Mouse (Mus musculus): Measurements from ENCODE around the gene Gm17018.
A peak's percentile ranks its signal among the peaks of the same experiment; 100 is the strongest.

Gene Gm17018

DNA sequence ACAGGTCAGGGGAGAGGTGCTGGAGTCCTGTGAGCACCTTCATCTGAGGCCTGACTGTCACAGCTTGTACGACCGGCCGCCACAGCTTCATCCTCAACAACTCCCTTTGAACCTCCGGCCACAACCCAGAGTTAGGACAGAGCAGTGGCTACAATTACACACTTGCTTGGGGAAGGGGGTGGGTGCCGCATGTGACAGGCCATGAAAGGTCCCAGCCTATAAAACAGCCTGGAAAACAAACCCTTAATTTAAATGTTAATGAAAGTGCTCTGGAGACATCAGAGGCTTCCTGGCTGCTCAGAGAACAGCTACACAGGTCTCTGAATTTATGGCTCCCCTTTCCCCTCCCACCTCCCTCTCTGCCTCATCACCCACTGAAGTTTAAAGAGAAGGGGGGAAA lies 61.7 kb downstream of the Gm17018 start:
- DNase-seq (ENCODE audit: low read depth, low spot score): peak; percentile 56

GRCm38 (mm10) chr19:45623710-45624109 lies 63.3 kb downstream of the Gm17018 start:
- DNase-seq (ENCODE audit: low read depth, low spot score): no peak

DNA sequence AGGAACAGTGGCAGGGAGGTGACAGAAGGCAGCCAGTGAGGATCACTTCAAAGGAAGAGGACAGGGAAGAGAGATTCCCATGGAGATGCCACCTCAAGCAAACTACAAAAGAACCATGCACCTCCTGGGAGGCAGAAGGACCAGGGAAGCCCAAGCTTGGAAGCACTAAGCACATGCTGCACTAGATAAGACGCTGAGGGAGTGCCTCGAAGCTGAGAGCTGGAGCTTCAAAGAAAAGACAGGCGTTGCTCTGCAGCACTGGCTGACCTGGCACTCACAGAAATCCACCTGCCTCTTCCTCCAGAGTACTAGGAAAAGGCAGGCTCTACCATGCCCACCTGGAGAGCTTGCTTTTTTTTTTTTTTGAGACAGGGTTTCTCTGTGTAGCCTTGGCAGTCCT lies 66.6 kb downstream of the Gm17018 start:
- no peak for DNase-seq (ENCODE audit: low read depth, low spot score)

DNA sequence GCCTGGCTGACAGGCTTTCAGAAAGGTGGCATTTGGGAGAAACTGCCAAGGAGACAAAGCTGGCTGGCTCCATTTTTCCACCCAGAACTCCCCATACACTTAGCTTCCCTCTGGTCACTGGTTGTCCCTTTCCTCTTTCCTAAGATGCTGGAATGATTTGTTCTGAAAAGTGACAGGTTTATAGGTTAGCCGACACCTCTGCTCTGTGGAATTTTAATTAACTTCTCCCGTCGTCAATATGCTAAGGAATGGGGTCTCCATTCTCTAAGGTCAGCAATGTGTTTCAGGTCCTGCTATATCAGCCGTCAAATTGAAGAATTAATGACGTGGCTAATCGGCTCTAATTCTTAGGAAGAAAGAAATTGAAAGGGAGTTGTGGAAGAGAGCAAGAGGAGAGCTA lies 68.2 kb downstream of the Gm17018 start:
- no peak for DNase-seq (ENCODE audit: low read depth, low spot score)

DNA sequence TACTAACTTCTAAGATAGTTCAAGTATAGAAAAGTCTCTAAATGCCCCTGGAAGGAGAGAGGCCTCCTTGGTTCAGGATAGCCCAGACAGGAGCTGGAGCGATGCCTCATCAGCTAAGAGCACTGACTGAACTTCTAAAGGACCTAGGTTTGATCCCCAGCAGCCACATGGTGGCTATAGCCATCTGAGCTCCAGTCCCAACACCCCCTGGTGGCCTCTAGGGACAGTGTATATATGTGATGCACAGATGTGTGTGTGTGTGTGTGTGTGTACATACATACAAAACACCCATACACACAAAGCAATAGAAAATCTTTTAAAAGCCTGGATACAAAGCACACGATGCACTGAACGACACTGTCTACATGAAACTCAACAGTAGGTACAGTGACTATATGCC lies 68.8 kb downstream of the Gm17018 start:
- no peak for DNase-seq (ENCODE audit: low read depth, low spot score)

All from R1 (cell line).